Mouse (Mus musculus) liver, postnatal 0 days (tissue): ENCODE data around the gene Jmjd6.

Source experiments
- CTCF ChIP-seq: sonication (generic); IDR thresholded peaks from 2 replicates; pipeline ENCODE4 v1.5.1; 2016; ENCODE audit warnings: antibody characterized with exemption, low read depth
- EP300 ChIP-seq: IDR thresholded peaks from 2 replicates; pipeline ENCODE4 v1.6.1; 2016; ENCODE audit warnings: antibody characterized with exemption, low read depth, mild to moderate bottlenecking

DNA sequence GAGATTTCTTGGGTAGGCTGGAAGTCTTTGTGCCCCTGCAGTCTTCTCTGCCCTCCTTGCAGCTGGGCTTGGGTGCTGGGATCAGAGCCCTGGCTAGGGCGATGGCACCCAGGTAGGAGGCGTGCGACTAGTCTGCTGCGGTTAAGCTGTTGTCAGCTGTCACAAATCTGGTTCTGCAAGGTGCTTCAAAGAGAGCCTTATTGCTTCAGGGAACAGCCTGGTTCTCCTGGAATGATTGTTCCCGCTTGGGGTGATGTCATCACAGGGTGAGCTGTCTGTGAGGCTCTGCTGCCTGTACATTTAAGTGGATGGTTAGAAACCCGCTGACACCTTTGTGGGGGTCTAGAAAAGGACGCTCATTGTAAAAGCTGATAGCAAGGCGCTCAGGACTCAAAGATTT lies 26.0 kb upstream of the Jmjd6 start:
- TF ChIP-seq CTCF (no peak), EP300 (no peak)
